Mouse (Mus musculus) MEL-GATA-1-ER (cell line): Measurements from ENCODE around the gene Gm10428.

Experiments used
- DNase-seq: peaks from one replicate; pipeline ENCODE4 v3.0.0-alpha.2; 2012; ENCODE audit warnings: low read depth; ENCODE audit errors: extremely low read depth

The Gm10428 gene

GRCm38 (mm10) chr11:62788935-62789616, 36.2 kb downstream of the Gm10428 start, which contains the start of gene Zfp286:
TSS of gene Zfp286 (minus strand) at chr11:62789462.
- DNase-seq: no peak

DNA sequence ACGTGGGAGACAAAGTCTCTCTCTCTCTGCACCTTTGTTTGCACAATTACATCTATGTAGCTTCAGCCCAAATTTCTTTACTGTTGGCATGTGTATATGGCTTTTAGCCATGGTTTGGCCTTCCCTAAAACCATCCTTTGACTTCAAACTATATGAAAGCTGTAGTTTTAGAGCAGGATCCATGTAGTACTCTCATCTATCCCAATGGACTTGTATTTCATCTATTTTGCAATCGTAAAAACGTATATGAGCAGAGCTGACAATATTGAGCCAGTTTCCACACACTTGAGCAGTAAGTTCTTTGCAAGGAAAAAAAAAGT, 36.7 kb downstream of the Gm10428 start:
- no peak for DNase-seq
